Mouse (Mus musculus) hindbrain, embryonic 13.5 days (tissue): Measurements from ENCODE around the gene Rnf167. TPM values are rescaled to one million over a fixed set of nuclear protein-coding genes. Genes with fewer than 3 reads are reported as not detected.
A peak's percentile ranks its signal among the peaks of the same experiment; 100 is the strongest.

ENCODE experiments used
- ATAC-seq: fragments of 200-750 bp; cut with Nextera tagmentation; 2 replicates; pipeline ENCODE4 v1.8.0; 2017; ENCODE audit warnings: moderate TSS enrichment; ENCODE audit not compliant: low FRiP score
- H3K27ac ChIP-seq: fragments of 300-500 bp; sonication (generic); 2 replicates; pipeline ENCODE4 v1.5.1; 2015; ENCODE audit warnings: inconsistent platforms, mild to moderate bottlenecking, moderate library complexity
- H3K27me3 ChIP-seq: fragments of 300-500 bp; sonication (generic); 2 replicates; pipeline ENCODE4 v1.6.1; 2015; ENCODE audit warnings: mild to moderate bottlenecking, inconsistent platforms
- H3K36me3 ChIP-seq: fragments of 300-500 bp; sonication (generic); 2 replicates; pipeline ENCODE4 v1.6.1; 2015; ENCODE audit warnings: mild to moderate bottlenecking, inconsistent platforms
- H3K4me1 ChIP-seq: fragments of 300-500 bp; sonication (generic); replicated peaks from 2 replicates; pipeline ENCODE4 v1.6.1; 2015; ENCODE audit warnings: inconsistent platforms
- H3K4me2 ChIP-seq: fragments of 300-500 bp; sonication (generic); 2 replicates; pipeline ENCODE4 v1.6.1; 2015; ENCODE audit warnings: inconsistent platforms, mild to moderate bottlenecking, moderate library complexity
- H3K4me3 ChIP-seq: fragments of 300-500 bp; sonication (generic); 2 replicates; pipeline ENCODE4 v1.5.1; 2015; ENCODE audit warnings: mild to moderate bottlenecking, inconsistent platforms
- H3K9ac ChIP-seq: fragments of 300-500 bp; sonication (generic); 2 replicates; pipeline ENCODE4 v1.6.1; 2015; ENCODE audit warnings: mild to moderate bottlenecking, inconsistent platforms
- H3K9me3 ChIP-seq: fragments of 300-500 bp; sonication (generic); 2 replicates; pipeline ENCODE4 v1.6.1; 2016; ENCODE audit warnings: inconsistent platforms
- WGBS: fragments of 180-500 bp; shearing (Covaris S2); methylation state at CpG from one replicate; pipeline ENCODE4 v1.1.7; 2015; 5-methylcytosine and 5-hydroxymethylcytosine counted together
- polyA plus RNA-seq: library from polyadenylated mRNA; unstranded; fragments of >200 nt; fragmentation: Nextera tagmentation; extraction: Ambion mirVana; gene quantifications from 2 replicates; pipeline ENCODE4 v1.2.1, GENCODE M21; 2015

Rnf167 gene
- polyA plus RNA-seq, 1 experiment from 2014 or later = 109 TPM

GRCm38 (mm10) chr11:70687601-70688199 is 40.7 kb downstream of the Rnf167 start, which contains the start of gene Camta2:
TSS of gene Camta2 (minus strand) at chr11:70688105.
- Histone ChIP-seq H3K4me2 (peak within 1 kb of the TSS; percentile 86), H3K4me1 (peaks cover 29% of the 10 kb centered on the region), H3K27me3 (no peaks in the 10 kb centered on the region), H3K9me3 (no peaks in the 10 kb centered on the region), H3K27ac (peak within 1 kb of the TSS; percentile 88), H3K4me3 (peak within 1 kb of the TSS; percentile 83), H3K9ac (peak within 1 kb of the TSS; percentile 88), H3K36me3 (peaks cover 32% of the 10 kb centered on the region)
- ATAC-seq = peak; percentile 83
- under 1% methylated on average over 46 of the region's 55 CpGs for WGBS

GRCm38 (mm10) chr11:70688372-70688771 is 41.3 kb downstream of the Rnf167 start:
- H3K4me2 ChIP-seq = peak overlapping the region; percentile 86
- no peaks in the 10 kb centered on the region for H3K9me3 ChIP-seq
- H3K27me3 ChIP-seq = no peaks in the 10 kb centered on the region
- WGBS = 11% methylated on average over 8 of the region's 8 CpGs
- ATAC-seq = peak; percentile 12; the same call in 1 of the 2 replicates
- H3K36me3 ChIP-seq = peaks cover 25% of the 10 kb centered on the region
- H3K4me1 ChIP-seq = peaks cover 27% of the 10 kb centered on the region
- H3K4me3 ChIP-seq = peak overlapping the region; percentile 83
- peak overlapping the region; percentile 88 for H3K27ac ChIP-seq
- H3K9ac ChIP-seq = peak overlapping the region; percentile 88

DNA sequence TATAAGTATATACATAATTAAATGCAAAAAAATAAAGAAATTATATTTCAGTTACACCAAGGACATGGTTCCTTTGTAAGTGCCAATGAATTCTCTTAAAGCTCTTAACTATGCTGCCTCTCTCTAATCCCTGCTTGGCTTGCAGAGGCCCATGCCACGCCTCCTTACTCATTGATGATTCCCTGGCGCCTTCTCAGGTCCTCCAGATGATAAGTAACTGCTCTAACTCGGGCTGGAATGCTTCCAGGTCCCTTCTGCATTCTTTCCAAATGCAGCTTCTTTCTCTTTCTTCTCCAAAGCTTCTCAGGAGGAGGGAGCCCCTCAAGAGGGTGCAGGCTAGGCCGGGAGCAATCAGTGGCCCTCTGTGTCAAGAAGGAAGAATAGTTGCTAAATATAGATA is 42.5 kb downstream of the Rnf167 start:
- ATAC-seq = no peak

GRCm38 (mm10) chr11:70693504-70693903 is 46.5 kb downstream of the Rnf167 start:
- no peak overlapping the region for H3K4me3 ChIP-seq
- no peak for ATAC-seq
- peaks cover 7% of the 10 kb centered on the region for H3K4me1 ChIP-seq
- 70% methylated on average over 3 of the region's 3 CpGs for WGBS
- H3K9ac ChIP-seq = no peak overlapping the region
- H3K36me3 ChIP-seq = no peaks in the 10 kb centered on the region
- H3K27ac ChIP-seq = no peak overlapping the region
- no peaks in the 10 kb centered on the region for H3K9me3 ChIP-seq
- no peaks in the 10 kb centered on the region for H3K27me3 ChIP-seq
- no peak overlapping the region for H3K4me2 ChIP-seq

More for the DNA sequence above, 42.5 kb downstream of the Rnf167 start:
- H3K9me3 ChIP-seq = no peaks in the 10 kb centered on the region
- H3K9ac ChIP-seq = no peak overlapping the region
- H3K4me1 ChIP-seq = peaks cover 27% of the 10 kb centered on the region
- WGBS = 67% methylated on average over 4 of the region's 4 CpGs
- no peak overlapping the region for H3K27ac ChIP-seq
- H3K27me3 ChIP-seq = no peaks in the 10 kb centered on the region
- H3K4me3 ChIP-seq = no peak overlapping the region
- no peak overlapping the region for H3K4me2 ChIP-seq
- H3K36me3 ChIP-seq = peaks cover 14% of the 10 kb centered on the region

DNA sequence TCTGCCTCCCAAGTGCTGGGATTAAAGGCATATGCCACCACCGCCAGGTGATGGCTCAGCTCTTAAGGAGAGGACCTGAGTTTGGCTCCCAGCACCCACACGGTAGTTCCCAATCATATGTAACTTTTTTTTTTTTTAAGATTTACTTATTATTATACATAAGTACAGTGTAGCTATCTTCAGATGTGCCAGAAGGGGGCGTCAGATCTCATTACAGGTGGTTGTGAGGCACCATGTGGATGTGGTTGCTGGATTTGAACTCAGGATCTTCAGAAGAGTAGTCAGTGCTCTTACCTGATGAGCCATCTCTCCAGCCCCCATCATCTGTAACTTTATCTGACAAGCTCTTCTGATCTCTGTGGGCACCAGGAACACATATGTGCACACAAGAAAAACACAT is 50.3 kb downstream of the Rnf167 start:
- no peak overlapping the region for H3K4me3 ChIP-seq
- H3K4me1 ChIP-seq = peaks cover 21% of the 10 kb centered on the region
- no peak overlapping the region for H3K9ac ChIP-seq
- H3K9me3 ChIP-seq = no peaks in the 10 kb centered on the region
- H3K4me2 ChIP-seq = no peak overlapping the region
- no peak overlapping the region for H3K27ac ChIP-seq
- no peak for ATAC-seq
- H3K36me3 ChIP-seq = no peaks in the 10 kb centered on the region
- no peaks in the 10 kb centered on the region for H3K27me3 ChIP-seq
- WGBS = 71% methylated on average over 3 of the region's 3 CpGs

DNA sequence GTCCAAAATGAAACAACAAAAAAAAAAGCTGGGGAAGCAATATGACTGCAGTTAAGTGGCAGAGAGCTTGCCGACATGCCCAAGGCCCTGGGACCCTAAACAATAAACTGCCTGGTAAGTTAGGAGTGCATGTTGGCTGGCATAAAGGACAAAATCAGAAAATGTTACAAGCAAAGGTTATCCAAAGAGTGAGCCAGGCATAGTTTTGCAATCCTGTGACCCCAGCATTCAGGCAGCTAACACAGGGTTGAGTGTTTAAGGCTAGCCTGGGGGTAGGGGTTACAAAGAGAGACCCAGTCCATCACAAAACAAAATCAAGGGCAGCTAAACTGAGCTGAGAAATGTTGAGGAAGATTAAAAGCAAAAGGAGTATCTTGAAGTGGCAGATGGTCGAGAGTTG is 52.0 kb downstream of the Rnf167 start:
- Histone ChIP-seq H3K4me1 (peaks cover 26% of the 10 kb centered on the region), H3K4me2 (no peak overlapping the region), H3K9ac (no peak overlapping the region), H3K9me3 (no peaks in the 10 kb centered on the region), H3K27ac (no peak overlapping the region), H3K36me3 (peaks cover 10% of the 10 kb centered on the region), H3K27me3 (no peaks in the 10 kb centered on the region), H3K4me3 (no peak overlapping the region)
- no peak for ATAC-seq
- 75% methylated on average over 2 of the region's 2 CpGs for WGBS

DNA sequence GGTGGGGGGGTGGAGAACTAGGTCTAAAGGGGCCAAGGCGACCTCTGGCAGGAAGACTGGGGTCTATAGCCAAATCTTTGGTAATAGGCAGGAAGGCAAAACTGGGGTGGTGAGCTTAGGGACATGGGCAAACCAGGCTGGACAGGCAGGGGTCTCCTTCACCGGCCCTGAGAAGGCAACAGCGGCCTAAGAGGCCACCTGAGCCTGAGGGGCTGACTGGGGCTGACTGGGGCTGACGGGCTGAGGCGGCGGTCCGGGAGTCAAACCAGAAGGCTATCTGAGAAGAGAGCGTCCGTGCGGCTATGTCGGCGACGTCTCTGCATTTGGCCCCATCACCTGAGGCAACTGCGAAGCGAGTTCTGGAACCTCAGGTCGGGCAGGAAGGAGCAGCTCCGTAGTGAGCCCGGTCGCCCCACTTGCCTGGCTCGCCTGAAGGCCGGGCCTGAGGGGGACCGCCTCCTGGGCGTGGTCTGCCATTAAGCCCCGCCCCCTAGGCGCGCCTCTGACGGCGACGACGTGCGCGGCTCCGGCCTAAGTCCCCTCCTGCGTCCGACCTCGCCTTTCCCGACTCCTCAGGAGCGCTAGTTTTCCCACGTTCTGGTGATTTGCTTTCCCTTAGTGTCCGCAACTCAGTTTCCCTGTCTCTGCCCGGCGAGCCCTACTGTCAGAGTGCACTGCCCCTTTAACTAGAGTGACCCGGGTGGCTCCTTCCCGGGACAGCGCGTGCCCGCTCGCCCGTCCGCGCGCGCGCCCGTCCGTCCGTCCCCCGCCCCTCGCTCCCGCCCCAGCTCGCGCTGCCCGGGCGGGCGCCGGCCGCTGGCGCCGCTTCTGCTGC is 52.9 kb downstream of the Rnf167 start, which contains the start of the genes Inca1 and Kif1c:
Gene Inca1 (minus strand): TSS at position 434 of the 835 bp plus-strand sequence.
Gene Kif1c (plus strand): TSS at position 827 of the 835 bp plus-strand sequence.
- no peaks in the 10 kb centered on the region for H3K27me3 ChIP-seq
- H3K9me3 ChIP-seq = no peaks in the 10 kb centered on the region
- peak within 1 kb of the TSS; percentile 93 for H3K27ac ChIP-seq
- ATAC-seq = peak; percentile 95
- peaks cover 19% of the 10 kb centered on the region for H3K36me3 ChIP-seq
- peak within 1 kb of the TSS; percentile 95 for H3K9ac ChIP-seq
- H3K4me3 ChIP-seq = peak within 1 kb of the TSS; percentile 91
- WGBS = 2% methylated on average over 69 of the region's 69 CpGs
- H3K4me1 ChIP-seq = peaks cover 26% of the 10 kb centered on the region
- peak within 1 kb of the TSS; percentile 89 for H3K4me2 ChIP-seq

DNA sequence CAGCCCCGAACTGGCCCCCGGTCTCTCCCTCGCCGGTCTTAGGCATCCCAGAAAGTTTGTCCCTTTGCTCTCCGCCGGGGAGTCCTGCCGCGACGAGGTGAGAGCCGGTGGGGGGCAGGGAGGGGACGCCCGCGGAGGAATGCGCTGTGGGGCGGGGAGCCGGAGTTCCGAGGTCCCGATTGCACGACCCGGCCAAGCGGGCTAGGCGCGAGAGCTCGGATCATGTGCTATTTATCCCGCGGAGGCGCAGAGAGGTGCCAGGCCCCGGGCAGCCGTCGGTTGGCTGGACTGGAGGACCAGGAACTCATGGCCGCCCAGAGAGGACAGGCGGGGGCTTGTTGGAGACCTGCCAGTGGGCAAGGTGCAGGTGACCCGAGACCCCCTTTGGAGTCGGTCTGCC is 53.6 kb downstream of the Rnf167 start:
- H3K36me3 ChIP-seq = peaks cover 25% of the 10 kb centered on the region
- peak; percentile 36 for ATAC-seq
- H3K9me3 ChIP-seq = no peaks in the 10 kb centered on the region
- H3K27ac ChIP-seq = peak overlapping the region; percentile 93
- H3K4me3 ChIP-seq = peak overlapping the region; percentile 91
- under 1% methylated on average over 33 of the region's 34 CpGs for WGBS
- peaks cover 26% of the 10 kb centered on the region for H3K4me1 ChIP-seq
- peak overlapping the region; percentile 89 for H3K4me2 ChIP-seq
- H3K9ac ChIP-seq = peak overlapping the region; percentile 95
- no peaks in the 10 kb centered on the region for H3K27me3 ChIP-seq

Other genes starting within 250 kb of the Rnf167 start
- gene Pelp1, start 237.2 kb upstream of the Rnf167 start, polyA plus RNA-seq = 33.3 and 33.6 TPM in 2 replicates
- 47.6 and 50.2 TPM in 2 replicates for gene Arrb2, start 214.6 kb upstream of the Rnf167 start, polyA plus RNA-seq
- gene Med11, start 195.3 kb upstream of the Rnf167 start, polyA plus RNA-seq = 43.2 and 45.5 TPM in 2 replicates
- gene Zmynd15, start 187.8 kb upstream of the Rnf167 start, polyA plus RNA-seq = 0.45 and 0.98 TPM in 2 replicates
- 4.6 and 6.7 TPM in 2 replicates for gene Cxcl16, start 187.3 kb upstream of the Rnf167 start, polyA plus RNA-seq
- 0.83 and 2.3 TPM in 2 replicates for gene Tm4sf5, start 142.0 kb upstream of the Rnf167 start, polyA plus RNA-seq
- 0.31 TPM in 1 of 2 replicates, not detected in the other for gene Vmo1, start 132.6 kb upstream of the Rnf167 start, polyA plus RNA-seq
- 0.25 and 0.29 TPM in 2 replicates for gene Gltpd2, start 128.0 kb upstream of the Rnf167 start, polyA plus RNA-seq
- gene Psmb6, start 121.9 kb upstream of the Rnf167 start, polyA plus RNA-seq = 802 and 803 TPM in 2 replicates
- gene Gm40193, start 114.3 kb upstream of the Rnf167 start, polyA plus RNA-seq = not detected in 2 replicates
- gene Pld2, start 107.2 kb upstream of the Rnf167 start, polyA plus RNA-seq = 9.0 and 10.1 TPM in 2 replicates
- gene Mink1, start 84.4 kb upstream of the Rnf167 start, polyA plus RNA-seq = 14.2 and 15.3 TPM in 2 replicates
- not detected in 2 replicates for gene 4930544D05Rik, start 31.4 kb upstream of the Rnf167 start, polyA plus RNA-seq
- not detected in 2 replicates for gene Chrne, start 28.0 kb upstream of the Rnf167 start, polyA plus RNA-seq
- gene Gp1ba, start 8.1 kb upstream of the Rnf167 start, polyA plus RNA-seq = 0.16 and 0.21 TPM in 2 replicates
- 159 and 173 TPM in 2 replicates for gene Slc25a11, start 244 bp downstream of the Rnf167 start, polyA plus RNA-seq
- 851 and 865 TPM in 2 replicates for gene Pfn1, start 7.4 kb downstream of the Rnf167 start, polyA plus RNA-seq
- gene Eno3, start 10.0 kb downstream of the Rnf167 start, polyA plus RNA-seq = 7.1 and 9.2 TPM in 2 replicates
- 162 and 169 TPM in 2 replicates for gene Spag7, start 22.2 kb downstream of the Rnf167 start, polyA plus RNA-seq
- 15.2 and 15.3 TPM in 2 replicates for gene Camta2, start 40.9 kb downstream of the Rnf167 start, polyA plus RNA-seq
- gene Inca1, start 52.9 kb downstream of the Rnf167 start, polyA plus RNA-seq = 1.6 TPM in 2 replicates
- 1.5 and 1.7 TPM in 2 replicates for gene Kif1c, start 53.3 kb downstream of the Rnf167 start, polyA plus RNA-seq
- 14.2 and 15.0 TPM in 2 replicates for gene Zfp3, start 117.0 kb downstream of the Rnf167 start, polyA plus RNA-seq
- gene Scimp, start 165.4 kb downstream of the Rnf167 start, polyA plus RNA-seq = 0.30 TPM in 1 of 2 replicates, not detected in the other
- gene Rabep1, start 197.5 kb downstream of the Rnf167 start, polyA plus RNA-seq = 83.1 and 87.5 TPM in 2 replicates